Mouse (Mus musculus): Measurements from ENCODE around the gene Abcb6.

- peak; percentile 60 for TF ChIP-seq CTCF (IDR thresholded peaks at IDR 0.05; ENCODE audit: low read depth)
- TF ChIP-seq EP300 (IDR thresholded peaks at IDR 0.05; ENCODE audit: low read depth), result peak; percentile 46; the same call in 1 of the 2 replicates
Measured at GRCm38 (mm10) chr1:75219078-75219477, 38.9 kb upstream of the Abcb6 start.
